Mouse (Mus musculus) layer of hippocampus, adult 9-10 months (tissue): Measurements from ENCODE around the gene Sparc.

ENCODE experiments used
- DNase-seq: peaks from one replicate; pipeline ENCODE4 v3.0.0; 2022; ENCODE audit warnings: low spot score

The Sparc gene

GRCm38 (mm10) chr11:55365840-55366239, 57.1 kb downstream of the Sparc start:
- no peak for DNase-seq

GRCm38 (mm10) chr11:55365242-55365641, 57.7 kb downstream of the Sparc start:
- DNase-seq, result no peak

GRCm38 (mm10) chr11:55364662-55365061, 58.3 kb downstream of the Sparc start:
- DNase-seq, result no peak

- DNase-seq, result no peak
Measured at GRCm38 (mm10) chr11:55358094-55358783, 64.7 kb downstream of the Sparc start.

- DNase-seq, result no peak
Measured at GRCm38 (mm10) chr11:55356846-55357245, 66.1 kb downstream of the Sparc start.
